Mouse (Mus musculus): Measurements from ENCODE around the gene Capn2. TPM values are rescaled to one million over a fixed set of nuclear protein-coding genes. Genes with fewer than 3 reads are reported as not detected.

Capn2 gene
- polyA plus RNA-seq, 1 experiment from 2014 or later, result 91.6 TPM

GRCm38 (mm10) chr1:182501815-182502405 lies 15.5 kb downstream of the Capn2 start:
- WGBS, result 88% methylated on average over 7 of the region's 7 CpGs
- Histone ChIP-seq H3K36me3 (ENCODE audit: control insufficient read depth, insufficient read depth, low read length) (no peaks in the 10 kb centered on the region), H3K27ac (ENCODE audit: low read depth, low read length) (no peak overlapping the region), H3K4me1 (replicated peaks; ENCODE audit: control insufficient read depth, insufficient read depth, low read length) (0 out of 2 replicates have a peak, but pooled peaks cover 3% of the 10 kb centered on the region), H3K9me3 (ENCODE audit: control insufficient read depth, low read length) (no peaks in the 10 kb centered on the region), H3K27me3 (ENCODE audit: control insufficient read depth, insufficient read depth, low read length) (no peaks in the 10 kb centered on the region), H3K4me2 (ENCODE audit: low read depth, low read length, severe bottlenecking) (no peak overlapping the region), H3K9ac (ENCODE audit: low read length) (no peak overlapping the region), H3K4me3 (ENCODE audit: low read depth, low read length) (no peak overlapping the region)
- DNase-seq (ENCODE audit: low spot score) (no peak), ATAC-seq (replicated peaks; ENCODE audit: low FRiP score) (no peak)

DNA sequence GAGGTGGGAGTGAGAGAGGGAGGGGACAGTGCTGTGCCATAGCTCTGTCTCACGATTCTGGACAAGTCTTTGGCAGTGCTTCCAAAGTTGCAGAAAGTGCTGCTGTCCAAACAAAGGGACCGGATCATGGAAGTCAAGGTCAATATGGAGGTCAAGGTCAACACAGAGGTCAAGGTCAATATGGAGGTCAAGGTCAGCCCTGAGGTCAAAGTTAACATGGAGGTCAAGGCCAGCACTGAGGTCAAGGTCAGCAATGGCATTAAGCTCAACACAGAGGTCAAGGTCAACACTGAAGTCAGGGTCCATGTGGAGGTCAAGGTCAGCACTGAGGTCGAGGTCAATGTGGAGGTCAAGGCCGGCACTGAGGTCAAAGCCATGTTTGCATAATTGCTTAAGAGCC lies 16.6 kb downstream of the Capn2 start:
- WGBS, result 91% methylated on average over 4 of the region's 4 CpGs
- ATAC-seq (replicated peaks; ENCODE audit: low FRiP score), result no peak
- H3K4me3 ChIP-seq (ENCODE audit: low read depth, low read length), result no peak overlapping the region
- no peaks in the 10 kb centered on the region for H3K9me3 ChIP-seq (ENCODE audit: control insufficient read depth, low read length)
- no peaks in the 10 kb centered on the region for H3K27me3 ChIP-seq (ENCODE audit: control insufficient read depth, insufficient read depth, low read length)
- DNase-seq (ENCODE audit: low spot score), result no peak
- no peak overlapping the region for H3K4me2 ChIP-seq (ENCODE audit: low read depth, low read length, severe bottlenecking)
- 0 out of 2 replicates have a peak, but pooled peaks cover 3% of the 10 kb centered on the region for H3K4me1 ChIP-seq (replicated peaks; ENCODE audit: control insufficient read depth, insufficient read depth, low read length)
- H3K9ac ChIP-seq (ENCODE audit: low read length), result no peak overlapping the region
- no peaks in the 10 kb centered on the region for H3K36me3 ChIP-seq (ENCODE audit: control insufficient read depth, insufficient read depth, low read length)
- H3K27ac ChIP-seq (ENCODE audit: low read depth, low read length), result no peak overlapping the region

- no peak overlapping the region for H3K4me3 ChIP-seq (ENCODE audit: low read depth, low read length)
- 0 out of 2 replicates have a peak, but pooled peaks cover 3% of the 10 kb centered on the region for H3K4me1 ChIP-seq (replicated peaks; ENCODE audit: control insufficient read depth, insufficient read depth, low read length)
- no peak overlapping the region for H3K4me2 ChIP-seq (ENCODE audit: low read depth, low read length, severe bottlenecking)
- 60% methylated on average over 4 of the region's 4 CpGs for WGBS
- no peaks in the 10 kb centered on the region for H3K36me3 ChIP-seq (ENCODE audit: control insufficient read depth, insufficient read depth, low read length)
- ATAC-seq (replicated peaks; ENCODE audit: low FRiP score) (no peak), DNase-seq (ENCODE audit: low spot score) (no peak)
- no peak overlapping the region for H3K27ac ChIP-seq (ENCODE audit: low read depth, low read length)
- H3K27me3 ChIP-seq (ENCODE audit: control insufficient read depth, insufficient read depth, low read length), result no peaks in the 10 kb centered on the region
- H3K9ac ChIP-seq (ENCODE audit: low read length), result no peak overlapping the region
- H3K9me3 ChIP-seq (ENCODE audit: control insufficient read depth, low read length), result no peaks in the 10 kb centered on the region
These were observed 17.2 kb downstream of the Capn2 start for GRCm38 (mm10) chr1:182500224-182500623.

- no peak for ATAC-seq (replicated peaks; ENCODE audit: low FRiP score)
- Histone ChIP-seq H3K9me3 (ENCODE audit: control insufficient read depth, low read length) (no peaks in the 10 kb centered on the region), H3K36me3 (ENCODE audit: control insufficient read depth, insufficient read depth, low read length) (no peaks in the 10 kb centered on the region), H3K4me2 (ENCODE audit: low read depth, low read length, severe bottlenecking) (no peak overlapping the region), H3K4me1 (replicated peaks; ENCODE audit: control insufficient read depth, insufficient read depth, low read length) (0 out of 2 replicates have a peak, but pooled peaks cover 2% of the 10 kb centered on the region), H3K4me3 (ENCODE audit: low read depth, low read length) (no peak overlapping the region), H3K27ac (ENCODE audit: low read depth, low read length) (no peak overlapping the region), H3K27me3 (ENCODE audit: control insufficient read depth, insufficient read depth, low read length) (no peaks in the 10 kb centered on the region), H3K9ac (ENCODE audit: low read length) (no peak overlapping the region)
- no peak for DNase-seq (ENCODE audit: low spot score)
- WGBS, result 87% methylated on average over 9 of the region's 9 CpGs
These were observed 17.8 kb downstream of the Capn2 start for GRCm38 (mm10) chr1:182499443-182500089.

DNA sequence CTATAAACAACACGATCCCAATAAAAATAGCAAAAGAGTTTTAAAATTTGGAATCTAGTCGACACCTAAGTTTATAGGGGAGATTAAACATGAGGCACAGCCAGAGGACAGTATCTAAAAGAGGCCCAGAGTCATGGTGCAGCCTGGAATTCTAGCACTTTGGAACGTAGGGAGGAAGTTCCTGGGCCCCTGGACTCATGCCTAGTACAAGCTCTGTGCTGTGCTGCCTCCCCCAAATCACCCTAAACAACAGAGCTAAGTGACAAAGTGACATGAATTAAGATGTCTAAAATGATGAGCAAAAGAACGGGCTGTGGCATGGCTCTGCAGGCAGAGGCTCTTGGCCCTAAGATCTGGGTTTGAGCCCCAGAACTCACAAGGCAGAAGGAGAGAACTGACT lies 19.7 kb downstream of the Capn2 start:
- 78% methylated on average over 4 of the region's 4 CpGs for WGBS
- no peaks in the 10 kb centered on the region for H3K4me1 ChIP-seq (replicated peaks; ENCODE audit: control insufficient read depth, insufficient read depth, low read length)
- ATAC-seq (replicated peaks; ENCODE audit: low FRiP score), result no peak

DNA sequence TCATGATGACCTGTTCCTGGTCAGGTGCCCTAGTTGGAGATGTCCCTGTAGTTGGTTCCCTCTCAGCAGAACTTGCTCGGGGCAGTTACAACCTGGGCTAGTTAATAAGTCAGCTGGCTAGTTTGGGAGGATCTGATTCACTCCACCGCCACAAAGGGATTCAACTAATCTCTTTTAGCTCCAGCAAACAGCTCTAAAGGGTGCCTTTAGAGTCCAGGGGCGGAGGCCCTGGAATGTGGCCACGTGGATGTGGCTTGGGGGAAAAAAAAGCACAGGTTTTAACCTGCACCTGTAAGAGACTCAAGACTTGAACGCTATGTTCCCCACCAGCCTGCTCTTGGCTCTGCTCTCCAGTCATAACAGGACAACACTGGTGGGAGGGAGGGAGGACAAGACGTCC lies 20.7 kb downstream of the Capn2 start:
- H3K9me3 ChIP-seq (ENCODE audit: control insufficient read depth, low read length), result no peaks in the 10 kb centered on the region
- H3K4me1 ChIP-seq (replicated peaks; ENCODE audit: control insufficient read depth, insufficient read depth, low read length), result no peaks in the 10 kb centered on the region
- H3K4me2 ChIP-seq (ENCODE audit: low read depth, low read length, severe bottlenecking), result no peak overlapping the region
- no peak for DNase-seq (ENCODE audit: low spot score)
- no peak for ATAC-seq (replicated peaks; ENCODE audit: low FRiP score)
- H3K4me3 ChIP-seq (ENCODE audit: low read depth, low read length), result no peak overlapping the region
- no peaks in the 10 kb centered on the region for H3K36me3 ChIP-seq (ENCODE audit: control insufficient read depth, insufficient read depth, low read length)
- WGBS, result 38% methylated on average over 6 of the region's 6 CpGs
- no peak overlapping the region for H3K9ac ChIP-seq (ENCODE audit: low read length)
- H3K27ac ChIP-seq (ENCODE audit: low read depth, low read length), result no peak overlapping the region
- H3K27me3 ChIP-seq (ENCODE audit: control insufficient read depth, insufficient read depth, low read length), result no peaks in the 10 kb centered on the region

More for the DNA sequence above, 19.7 kb downstream of the Capn2 start:
- H3K9me3 ChIP-seq (ENCODE audit: control insufficient read depth, low read length), result no peaks in the 10 kb centered on the region
- DNase-seq (ENCODE audit: low spot score), result no peak
- H3K9ac ChIP-seq (ENCODE audit: low read length), result no peak overlapping the region
- no peak overlapping the region for H3K4me2 ChIP-seq (ENCODE audit: low read depth, low read length, severe bottlenecking)
- H3K4me3 ChIP-seq (ENCODE audit: low read depth, low read length), result no peak overlapping the region
- H3K27me3 ChIP-seq (ENCODE audit: control insufficient read depth, insufficient read depth, low read length), result no peaks in the 10 kb centered on the region
- no peaks in the 10 kb centered on the region for H3K36me3 ChIP-seq (ENCODE audit: control insufficient read depth, insufficient read depth, low read length)
- no peak overlapping the region for H3K27ac ChIP-seq (ENCODE audit: low read depth, low read length)

- 83% methylated on average over 17 of the region's 17 CpGs for WGBS
- Histone ChIP-seq H3K27ac (ENCODE audit: low read depth, low read length) (no peak overlapping the region), H3K9me3 (ENCODE audit: control insufficient read depth, low read length) (no peaks in the 10 kb centered on the region), H3K4me3 (ENCODE audit: low read depth, low read length) (no peak overlapping the region), H3K4me2 (ENCODE audit: low read depth, low read length, severe bottlenecking) (no peak overlapping the region), H3K27me3 (ENCODE audit: control insufficient read depth, insufficient read depth, low read length) (no peaks in the 10 kb centered on the region), H3K36me3 (ENCODE audit: control insufficient read depth, insufficient read depth, low read length) (no peaks in the 10 kb centered on the region), H3K9ac (ENCODE audit: low read length) (no peak overlapping the region), H3K4me1 (replicated peaks; ENCODE audit: control insufficient read depth, insufficient read depth, low read length) (no peaks in the 10 kb centered on the region)
- ATAC-seq (replicated peaks; ENCODE audit: low FRiP score) (no peak), DNase-seq (ENCODE audit: low spot score) (no peak)
These were observed 22.9 kb downstream of the Capn2 start for GRCm38 (mm10) chr1:182494285-182495145.

DNA sequence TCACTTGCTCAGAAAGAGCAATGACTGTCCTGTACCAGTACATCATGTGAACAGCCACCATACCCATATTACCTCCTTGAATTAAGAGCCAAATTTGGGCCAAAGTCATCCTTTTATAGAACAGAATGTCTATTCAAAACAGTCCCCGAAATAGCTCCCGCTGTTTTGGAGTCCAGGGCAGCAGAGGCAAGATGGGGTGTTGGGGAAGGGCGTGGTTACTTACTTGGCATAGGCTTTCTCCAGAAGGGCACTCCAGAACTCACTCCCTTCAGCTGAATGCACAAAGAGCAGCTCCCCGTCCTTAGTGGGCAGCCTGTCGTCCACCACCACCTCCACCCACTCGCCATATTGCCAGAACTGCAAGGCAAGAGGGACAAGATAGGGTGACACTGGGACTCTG lies 25.6 kb downstream of the Capn2 start:
- H3K4me3 ChIP-seq (ENCODE audit: low read depth, low read length), result no peak overlapping the region
- WGBS, result 96% methylated on average over 6 of the region's 6 CpGs
- DNase-seq (ENCODE audit: low spot score) (no peak), ATAC-seq (replicated peaks; ENCODE audit: low FRiP score) (no peak)
- H3K4me1 ChIP-seq (replicated peaks; ENCODE audit: control insufficient read depth, insufficient read depth, low read length), result no peaks in the 10 kb centered on the region
- no peak overlapping the region for H3K4me2 ChIP-seq (ENCODE audit: low read depth, low read length, severe bottlenecking)
- no peak overlapping the region for H3K27ac ChIP-seq (ENCODE audit: low read depth, low read length)
- H3K9ac ChIP-seq (ENCODE audit: low read length), result no peak overlapping the region
- H3K9me3 ChIP-seq (ENCODE audit: control insufficient read depth, low read length), result no peaks in the 10 kb centered on the region
- H3K36me3 ChIP-seq (ENCODE audit: control insufficient read depth, insufficient read depth, low read length), result no peaks in the 10 kb centered on the region
- H3K27me3 ChIP-seq (ENCODE audit: control insufficient read depth, insufficient read depth, low read length), result no peaks in the 10 kb centered on the region
